Mouse (Mus musculus): Measurements from ENCODE around the gene Slc25a44. TPM values are rescaled to one million over a fixed set of nuclear protein-coding genes. Genes with fewer than 3 reads are reported as not detected.
A peak's percentile ranks its signal among the peaks of the same experiment; 100 is the strongest.

The Slc25a44 gene
- polyA plus RNA-seq, 1 experiment from 2014 or later = 10.4 TPM

DNA sequence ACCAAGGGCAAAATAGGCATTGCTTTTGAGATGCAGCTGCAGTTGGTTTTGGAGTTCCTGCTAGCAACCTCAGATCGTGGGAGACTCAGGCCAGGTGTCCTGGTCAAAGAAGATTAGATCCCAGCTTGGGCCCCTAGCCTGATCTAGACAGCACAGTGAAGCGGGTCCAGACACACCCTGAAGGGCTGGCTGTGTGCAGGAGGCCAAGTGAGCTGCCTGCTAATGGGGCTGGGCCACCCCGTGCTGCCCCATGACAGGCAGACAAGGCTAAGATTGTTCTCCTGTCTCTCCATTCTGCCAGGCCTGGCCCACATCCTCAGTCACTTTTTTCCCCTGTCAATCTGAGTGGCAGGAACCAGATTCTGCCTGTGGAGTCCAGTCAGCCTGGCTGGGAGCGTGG is 61.2 kb downstream of the Slc25a44 start:
- Histone ChIP-seq H3K9ac (peak overlapping the region; percentile 75), H3K27ac (peak overlapping the region; percentile 90), H3K4me3 (replicated peaks) (peak overlapping the region; percentile 64), H3K4me2 (peak overlapping the region; percentile 85), H3K9me3 (replicated peaks) (no peaks in the 10 kb centered on the region), H3K4me1 (replicated peaks) (peaks cover 78% of the 10 kb centered on the region), H3K36me3 (peaks cover 39% of the 10 kb centered on the region), H3K27me3 (peaks cover 25% of the 10 kb centered on the region)
- DNase-seq = peak; percentile 83
- ATAC-seq (ENCODE audit: low read depth) = peak; percentile 96
- 30% methylated on average over 4 of the region's 4 CpGs for WGBS (ENCODE audit: insufficient replicate concordance)

DNA sequence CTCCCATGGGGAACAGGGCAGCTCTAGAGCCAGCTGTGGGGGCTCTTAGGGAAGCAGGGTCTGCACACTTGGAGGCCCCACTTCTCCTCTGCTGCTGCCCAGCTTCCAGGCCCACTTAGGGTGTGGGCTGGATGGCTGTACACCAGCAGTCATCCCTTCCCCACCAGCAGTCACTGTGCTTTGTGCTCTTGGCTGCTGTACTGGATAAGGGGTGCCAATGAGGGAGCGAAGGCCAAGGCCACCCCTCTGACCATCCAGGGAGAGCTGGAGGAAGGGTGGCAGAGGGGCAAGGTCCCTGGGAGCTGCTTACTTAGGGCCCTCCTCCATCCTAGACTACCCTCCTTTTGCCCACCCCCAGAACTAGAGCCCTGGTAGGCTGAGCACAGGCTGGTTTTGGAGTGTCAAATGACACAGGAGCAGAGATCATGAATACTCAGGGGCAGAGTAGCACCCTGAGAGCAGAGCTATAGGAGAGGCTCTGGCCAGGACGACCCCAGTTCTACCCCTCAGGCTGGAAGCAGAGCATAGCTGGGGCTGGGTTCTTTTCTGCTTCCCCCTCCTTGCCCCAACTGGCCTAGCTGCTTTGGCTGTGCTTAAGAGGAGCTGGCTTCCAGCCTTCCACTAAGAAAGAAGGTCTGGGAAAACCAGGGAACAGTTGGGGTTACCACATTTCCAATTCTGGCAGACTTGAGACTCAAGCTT is 63.2 kb downstream of the Slc25a44 start:
- Histone ChIP-seq H3K9ac (peak overlapping the region; percentile 54), H3K36me3 (peaks cover 59% of the 10 kb centered on the region), H3K9me3 (replicated peaks) (no peaks in the 10 kb centered on the region), H3K27me3 (peaks cover 22% of the 10 kb centered on the region), H3K4me3 (replicated peaks) (no peak overlapping the region), H3K4me2 (peak overlapping the region; percentile 85), H3K4me1 (replicated peaks) (peaks cover 72% of the 10 kb centered on the region), H3K27ac (peak overlapping the region; percentile 90)
- DNase-seq (no peak), ATAC-seq (ENCODE audit: low read depth) (no peak)
- 83% methylated on average over 2 of the region's 2 CpGs for WGBS (ENCODE audit: insufficient replicate concordance)

DNA sequence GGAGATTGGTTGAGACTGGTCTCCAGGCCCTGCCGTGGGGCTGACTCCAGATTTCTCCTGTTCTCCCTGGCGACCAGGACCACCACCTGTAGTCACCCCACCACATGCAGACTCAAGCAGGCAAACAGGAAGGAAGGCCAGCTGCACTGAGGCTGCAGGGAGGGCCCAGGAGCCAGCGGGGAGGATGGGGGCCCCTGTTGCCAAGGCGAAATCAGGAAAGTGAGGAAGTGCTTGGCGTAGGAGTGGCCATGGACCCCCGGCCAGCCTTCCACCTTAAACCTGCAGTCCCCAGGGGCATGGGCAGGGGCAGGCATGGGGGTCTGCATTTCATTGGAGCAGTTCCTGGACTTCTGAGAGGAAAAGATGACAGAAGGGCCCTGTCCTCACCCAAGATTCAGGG is 63.8 kb downstream of the Slc25a44 start:
- no peak for ATAC-seq (ENCODE audit: low read depth)
- Histone ChIP-seq H3K4me1 (replicated peaks) (peaks cover 68% of the 10 kb centered on the region), H3K27me3 (peaks cover 16% of the 10 kb centered on the region), H3K4me2 (no peak overlapping the region), H3K27ac (peak overlapping the region; percentile 90; the same call in 1 of the 2 replicates), H3K9me3 (replicated peaks) (no peaks in the 10 kb centered on the region), H3K36me3 (peaks cover 65% of the 10 kb centered on the region), H3K9ac (0 out of 2 replicates have a peak overlapping the region, but pooled peaks have one; percentile 7), H3K4me3 (replicated peaks) (no peak overlapping the region)
- no peak for DNase-seq
- 54% methylated on average over 6 of the region's 6 CpGs for WGBS (ENCODE audit: insufficient replicate concordance)

Small RNA genes lying within 50 kb of the gene (microRNA-seq; reads per million reads assigned to microRNA genes)
- gene Mir7011 = not detected

Other genes starting within 250 kb of the Slc25a44 start
- 14.7 and 15.4 TPM in 2 replicates for gene Rhbg, start 170.4 kb downstream of the Slc25a44 start, polyA plus RNA-seq (2015; fragmentation: Nextera tagmentation; extraction: Ambion mirVana)
- gene Gm38392, start 137.9 kb downstream of the Slc25a44 start, polyA plus RNA-seq (2015; fragmentation: Nextera tagmentation; extraction: Ambion mirVana) = 1.3 TPM in 1 of 2 replicates, not detected in the other
- gene Tsacc, start 128.1 kb downstream of the Slc25a44 start, polyA plus RNA-seq (2015; fragmentation: Nextera tagmentation; extraction: Ambion mirVana) = 6.3 and 6.9 TPM in 2 replicates
- 376 and 404 TPM in 2 replicates for gene Cct3, start 128.0 kb downstream of the Slc25a44 start, polyA plus RNA-seq (2015; fragmentation: Nextera tagmentation; extraction: Ambion mirVana)
- 89.4 and 92.9 TPM in 2 replicates for gene Glmp, start 100.1 kb downstream of the Slc25a44 start, polyA plus RNA-seq (2015; fragmentation: Nextera tagmentation; extraction: Ambion mirVana)
- gene Tmem79, start 89.0 kb downstream of the Slc25a44 start, polyA plus RNA-seq (2015; fragmentation: Nextera tagmentation; extraction: Ambion mirVana) = 1.5 TPM in 2 replicates
- gene Smg5, start 88.9 kb downstream of the Slc25a44 start, polyA plus RNA-seq (2015; fragmentation: Nextera tagmentation; extraction: Ambion mirVana) = 31.8 and 33.2 TPM in 2 replicates
- 7.5 and 7.7 TPM in 2 replicates for gene Paqr6, start 60.6 kb downstream of the Slc25a44 start, polyA plus RNA-seq (2015; fragmentation: Nextera tagmentation; extraction: Ambion mirVana)
- gene Bglap3, start 52.4 kb downstream of the Slc25a44 start, polyA plus RNA-seq (2015; fragmentation: Nextera tagmentation; extraction: Ambion mirVana) = 0.17 and 0.29 TPM in 2 replicates
- gene Bglap2, start 46.4 kb downstream of the Slc25a44 start, polyA plus RNA-seq (2015; fragmentation: Nextera tagmentation; extraction: Ambion mirVana) = not detected in 2 replicates
- not detected in 2 replicates for gene Bglap, start 40.7 kb downstream of the Slc25a44 start, polyA plus RNA-seq (2015; fragmentation: Nextera tagmentation; extraction: Ambion mirVana)
- gene Pmf1, start 14.8 kb downstream of the Slc25a44 start, polyA plus RNA-seq (2015; fragmentation: Nextera tagmentation; extraction: Ambion mirVana) = 97.1 and 105 TPM in 2 replicates
- gene Sema4a, start 36.0 kb upstream of the Slc25a44 start, polyA plus RNA-seq (2015; fragmentation: Nextera tagmentation; extraction: Ambion mirVana) = 13.8 and 15.8 TPM in 2 replicates
- gene Lmna, start 84.8 kb upstream of the Slc25a44 start, polyA plus RNA-seq (2015; fragmentation: Nextera tagmentation; extraction: Ambion mirVana) = 165 and 184 TPM in 2 replicates
- gene Mex3a, start 107.3 kb upstream of the Slc25a44 start, polyA plus RNA-seq (2015; fragmentation: Nextera tagmentation; extraction: Ambion mirVana) = 1.2 and 1.5 TPM in 2 replicates
- gene Rab25, start 123.2 kb upstream of the Slc25a44 start, polyA plus RNA-seq (2015; fragmentation: Nextera tagmentation; extraction: Ambion mirVana) = 0.15 TPM in 1 of 2 replicates, not detected in the other
- gene Lamtor2, start 127.9 kb upstream of the Slc25a44 start, polyA plus RNA-seq (2015; fragmentation: Nextera tagmentation; extraction: Ambion mirVana) = 88.4 and 95.9 TPM in 2 replicates
- gene Ubqln4, start 128.6 kb upstream of the Slc25a44 start, polyA plus RNA-seq (2015; fragmentation: Nextera tagmentation; extraction: Ambion mirVana) = 20.7 and 22.8 TPM in 2 replicates
- gene Ssr2, start 150.7 kb upstream of the Slc25a44 start, polyA plus RNA-seq (2015; fragmentation: Nextera tagmentation; extraction: Ambion mirVana) = 187 and 206 TPM in 2 replicates
- gene Arhgef2, start 180.8 kb upstream of the Slc25a44 start, polyA plus RNA-seq (2015; fragmentation: Nextera tagmentation; extraction: Ambion mirVana) = 16.4 and 17.9 TPM in 2 replicates
- not detected in 2 replicates for gene Rxfp4, start 228.0 kb upstream of the Slc25a44 start, polyA plus RNA-seq (2015; fragmentation: Nextera tagmentation; extraction: Ambion mirVana)